ENCODE assay signal across 28 mouse cellular contexts in the genomic region with DNA sequence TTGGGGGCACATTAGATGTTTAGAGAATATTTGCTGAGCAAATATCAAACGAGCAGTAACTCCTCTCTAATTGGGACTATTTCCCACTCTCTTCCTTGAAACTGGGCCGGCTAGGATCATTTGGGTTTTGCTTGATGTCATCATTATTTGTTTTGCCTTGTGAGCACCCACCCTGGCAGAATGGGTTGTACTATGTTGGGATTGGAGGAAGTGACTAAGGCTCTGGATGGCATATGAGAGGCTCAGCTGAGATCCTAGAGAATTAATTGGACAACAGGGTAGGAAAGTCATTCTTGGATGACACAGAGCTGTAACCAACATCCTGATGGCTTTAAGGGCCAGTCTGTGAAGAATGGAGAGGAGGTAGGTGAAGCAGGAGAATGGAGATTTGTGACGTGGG. TPM values are rescaled to one million over a fixed set of nuclear protein-coding genes. Genes with fewer than 3 reads are reported as not detected.
A peak's percentile ranks its signal among the peaks of the same experiment; 100 is the strongest.
DNase-seq lines count a peak whose midpoint lies in the region; ATAC-seq and TF ChIP-seq lines count a peak whose summit lies in the region.
"Had no signal": no experiment of that assay in that cellular context is flagged by ENCODE, and none has a peak within 500 bp of the region (broad histone marks: within the 10 kb centered on the region; RNA-seq: fewer than 3 reads in every experiment).

No protein-coding gene starts in this region.

- no peak overlapping the region for H3K4me2 ChIP-seq in lung, embryonic 16.5 days (ENCODE audit: low read depth, low read length)
- H3K4me2 ChIP-seq: embryonic facial prominence, embryonic 13.5 days; embryonic facial prominence, embryonic 15.5 days; forebrain, embryonic 12.5 days had no signal

- H3K27ac ChIP-seq in liver, adult 2 months (replicated peaks; ENCODE audit: insufficient read depth, low read depth, low read length) = no peak overlapping the region
- H3K27ac ChIP-seq in lung, embryonic 16.5 days (ENCODE audit: low read length) = peak overlapping the region; percentile 15; the same call in 1 of the 2 replicates
- H3K27ac ChIP-seq in testis, adult 2 months (ENCODE audit: control insufficient read depth, insufficient read depth, low read depth, low read length) = no peak overlapping the region
- H3K27ac ChIP-seq: embryonic facial prominence, embryonic 13.5 days; embryonic facial prominence, embryonic 15.5 days; forebrain, embryonic 10.5 days; forebrain, embryonic 12.5 days had no signal

- H3K9me3 ChIP-seq in lung, embryonic 16.5 days (ENCODE audit: control insufficient read depth, low read length) = no peaks in the 10 kb centered on the region
- H3K9me3 ChIP-seq: embryonic facial prominence, embryonic 13.5 days; embryonic facial prominence, embryonic 15.5 days; forebrain, embryonic 10.5 days; forebrain, embryonic 12.5 days had no signal

- WGBS in liver, adult 2 months = 39% methylated on average over 3 of the region's 3 CpGs
- 40% methylated on average over 3 of the region's 3 CpGs for WGBS in lung, embryonic 16.5 days
- 37% methylated on average over 3 of the region's 3 CpGs for WGBS in lung, adult 2 months

- H3K79me2 ChIP-seq in liver, adult 2 months (ENCODE audit: control insufficient read depth, insufficient read depth, low read length) = no peaks in the 10 kb centered on the region

- peaks cover 22% of the 10 kb centered on the region for H3K36me3 ChIP-seq in liver, adult 2 months (ENCODE audit: control insufficient read depth, insufficient read depth, low read length)
- no peaks in the 10 kb centered on the region for H3K36me3 ChIP-seq in lung, embryonic 16.5 days (ENCODE audit: control insufficient read depth, insufficient read depth, low read length)
- H3K36me3 ChIP-seq in testis, adult 2 months (ENCODE audit: control insufficient read depth, insufficient read depth, low read length) = no peaks in the 10 kb centered on the region
- H3K36me3 ChIP-seq: embryonic facial prominence, embryonic 13.5 days; embryonic facial prominence, embryonic 15.5 days; forebrain, embryonic 10.5 days; forebrain, embryonic 12.5 days had no signal

- no peaks in the 10 kb centered on the region for H3K27me3 ChIP-seq in liver, adult 2 months (ENCODE audit: control insufficient read depth, insufficient read depth, low read length)
- no peaks in the 10 kb centered on the region for H3K27me3 ChIP-seq in lung, embryonic 16.5 days (ENCODE audit: control insufficient read depth, insufficient read depth, low read depth, low read length)
- no peaks in the 10 kb centered on the region for H3K27me3 ChIP-seq in testis, adult 2 months (ENCODE audit: control insufficient read depth, insufficient read depth, low read length)
- H3K27me3 ChIP-seq: CH12.LX; embryonic facial prominence, embryonic 13.5 days; embryonic facial prominence, embryonic 15.5 days; forebrain, embryonic 12.5 days had no signal

- H3K9ac ChIP-seq in liver, adult 2 months (ENCODE audit: low read depth, low read length) = no peak overlapping the region
- H3K9ac ChIP-seq in lung, embryonic 16.5 days (ENCODE audit: low read length) = no peak overlapping the region
- H3K9ac ChIP-seq: embryonic facial prominence, embryonic 13.5 days; embryonic facial prominence, embryonic 15.5 days; forebrain, embryonic 12.5 days had no signal

- no peak for ATAC-seq in lung, embryonic 16.5 days (ENCODE audit: low read depth)
- ATAC-seq: CD4-positive, CD25-positive, alpha-beta regulatory T cell, adult 4 months; forebrain, embryonic 14.5 days; forebrain, embryonic 16.5 days had no signal

- TF ChIP-seq POLR2A in liver, adult 2 months (IDR thresholded peaks at IDR 0.05; ENCODE audit: extremely low read depth, insufficient read depth, low read length) = no peak
- TF ChIP-seq POLR2A in lung, adult 2 months (IDR thresholded peaks at IDR 0.05; ENCODE audit: borderline replicate concordance, extremely low read depth, low read depth, low read length) = no peak
- no peak for TF ChIP-seq POLR2A in testis, adult 2 months (IDR thresholded peaks at IDR 0.05; ENCODE audit: control insufficient read depth, low read depth, low read length)

- no peak overlapping the region for H3K4me3 ChIP-seq in liver, adult 2 months (ENCODE audit: insufficient read depth, low read depth, low read length)
- H3K4me3 ChIP-seq in lung, embryonic 16.5 days (ENCODE audit: low read length) = no peak overlapping the region
- no peak overlapping the region for H3K4me3 ChIP-seq in lung, adult 2 months (replicated peaks; ENCODE audit: extremely low read depth, low read depth, low read length)
- peak overlapping the region; percentile 23; the same call in 1 of the 2 replicates for H3K4me3 ChIP-seq in testis, adult 2 months (ENCODE audit: control insufficient read depth, low read depth, low read length)
- H3K4me3 ChIP-seq: embryonic facial prominence, embryonic 13.5 days; embryonic facial prominence, embryonic 15.5 days; erythroblast, embryonic 14.5 days; forebrain, embryonic 10.5 days; forebrain, embryonic 12.5 days had no signal

- no peak for TF ChIP-seq CTCF in liver, adult 2 months (IDR thresholded peaks at IDR 0.05; ENCODE audit: low read depth, low read length)
- TF ChIP-seq CTCF in lung, adult 2 months (IDR thresholded peaks at IDR 0.05; ENCODE audit: insufficient read depth, low read length) = no peak
- no peak for TF ChIP-seq CTCF in testis, adult 2 months (IDR thresholded peaks at IDR 0.05; ENCODE audit: control insufficient read depth, insufficient read depth, insufficient replicate concordance, low read depth, low read length)

- H3K4me1 ChIP-seq in liver, adult 2 months (ENCODE audit: control insufficient read depth, insufficient read depth, low read length) = peaks cover 12% of the 10 kb centered on the region
- peaks cover 33% of the 10 kb centered on the region for H3K4me1 ChIP-seq in lung, embryonic 16.5 days (replicated peaks; ENCODE audit: control insufficient read depth, insufficient read depth, low read length)
- H3K4me1 ChIP-seq in lung, adult 2 months (ENCODE audit: control insufficient read depth, insufficient read depth, low read length) = peaks cover 12% of the 10 kb centered on the region
- H3K4me1 ChIP-seq in testis, adult 2 months (ENCODE audit: control insufficient read depth, insufficient read depth, low read length) = no peaks in the 10 kb centered on the region

- DNase-seq in liver, adult 2 months (ENCODE audit: extremely low read depth, low read depth, low spot score) = peak; percentile 48
- DNase-seq in liver = no peak
- DNase-seq in lung, adult 2 months = no peak
- no peak for DNase-seq in testis, postnatal 14 days (ENCODE audit: low spot score)
- DNase-seq: adrenal gland, adult 2 months; adrenal gland, postnatal 10 days; adrenal gland, postnatal 25 days; B cell, adult 2 months; cerebellum, adult 11 months; cerebellum, adult 18-20 months; cerebellum, adult 8-10 months; cerebellum, adult 9-11 months; cerebellum, postnatal 14 days; cerebellum, postnatal 36 days; embryo, embryonic 11 days had no signal

RNA-seq across cellular contexts. Expression of a gene that starts 16.2 kb away (rescaled TPM):
- total RNA-seq in liver, adult 2 months (2014; rRNA removed) = 149 and 164 TPM in 2 replicates
- 216 and 232 TPM in 2 replicates for polyA plus RNA-seq in liver, adult 2 months (2012; rRNA removed)
- 18.9 and 23.1 TPM in 2 replicates for polyA plus RNA-seq in lung, embryonic 16.5 days (2015; fragmentation: Nextera tagmentation; extraction: Ambion mirVana)
- polyA plus RNA-seq in lung, adult 2 months (2012; rRNA removed) = 57.7 and 72.4 TPM in 2 replicates
- polyA plus RNA-seq in testis, adult 2 months (2012; rRNA removed) = 1.1 and 5.5 TPM in 2 replicates
- total RNA-seq: CH12.LX; common myeloid progenitor, adult 5-6 weeks; MEL had no signal
- polyA plus RNA-seq: CD4-positive, CD25-positive, alpha-beta regulatory T cell, adult 4 months; erythroblast, embryonic 14.5 days had no signal
